Mouse (Mus musculus): Measurements from ENCODE around the gene Galnt7.

Gene Galnt7

DNA sequence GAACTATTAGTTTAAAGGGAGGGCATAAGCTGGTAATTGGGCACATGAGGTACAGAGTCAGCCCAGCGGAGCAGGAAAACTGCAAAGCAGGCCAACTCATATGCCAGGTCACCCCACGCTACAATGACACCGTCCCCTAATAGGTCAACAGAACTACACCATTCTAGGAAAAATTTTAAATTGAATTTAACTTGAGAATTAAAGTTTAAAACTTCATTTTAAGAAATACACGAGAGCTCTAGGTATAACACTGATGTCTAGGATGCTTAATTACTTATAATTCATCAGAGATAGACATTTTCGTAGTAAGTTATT lies 67.7 kb downstream of the Galnt7 start:
- no peak for DNase-seq (ENCODE audit: low spot score)

DNA sequence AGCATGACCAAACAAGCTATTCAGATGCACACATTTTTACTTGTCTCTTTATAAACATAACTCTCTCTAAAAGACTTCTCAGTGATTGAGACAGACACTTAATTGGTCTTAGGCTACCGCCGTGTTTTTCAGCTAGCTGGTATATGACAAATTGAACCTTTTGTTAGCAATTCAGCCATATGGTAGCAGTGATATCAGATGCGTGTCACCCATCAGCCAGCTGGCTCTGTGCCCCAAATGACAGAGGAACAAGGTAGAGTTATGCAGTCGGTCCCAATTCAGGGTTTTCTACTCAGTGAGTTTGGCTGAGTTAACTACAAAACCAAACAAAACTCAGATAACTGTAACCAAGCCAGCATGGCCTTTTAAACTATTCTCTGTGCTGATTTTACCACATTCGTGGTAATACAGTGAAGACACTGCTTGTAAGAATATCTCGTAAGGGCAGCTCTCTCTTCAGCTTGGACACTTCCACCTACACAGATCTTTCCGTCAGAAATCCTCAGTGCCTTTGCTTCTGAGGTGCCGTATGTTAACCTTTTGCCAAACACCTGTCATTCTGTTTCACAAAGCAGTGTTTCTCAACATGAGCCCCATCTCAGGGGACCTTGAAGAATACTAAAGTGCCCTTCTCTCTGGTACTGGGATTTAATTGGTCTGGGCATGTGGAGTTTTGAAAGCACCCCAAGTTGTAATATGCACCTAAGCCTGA lies 68.3 kb downstream of the Galnt7 start:
- no peak for DNase-seq (ENCODE audit: low spot score)

DNA sequence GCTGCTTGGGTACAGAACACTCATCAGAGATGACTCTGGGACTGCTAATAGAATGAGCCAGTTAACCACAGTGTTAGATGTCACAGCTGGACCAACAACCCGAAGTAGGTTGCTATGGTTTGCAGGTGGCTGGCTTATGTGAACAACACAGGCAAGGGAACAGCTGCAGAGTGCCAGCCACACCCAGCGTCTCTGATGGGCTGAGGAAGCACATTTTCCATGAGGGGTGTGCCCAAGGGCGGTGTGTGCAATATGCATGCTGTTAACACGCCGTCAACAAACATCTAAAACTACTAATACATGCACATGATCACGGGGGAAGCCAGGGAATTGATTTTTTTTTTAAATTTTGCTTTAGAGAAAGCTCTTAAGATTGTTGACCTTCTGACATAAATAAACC lies 73.0 kb downstream of the Galnt7 start:
- DNase-seq (ENCODE audit: low spot score), result no peak

DNA sequence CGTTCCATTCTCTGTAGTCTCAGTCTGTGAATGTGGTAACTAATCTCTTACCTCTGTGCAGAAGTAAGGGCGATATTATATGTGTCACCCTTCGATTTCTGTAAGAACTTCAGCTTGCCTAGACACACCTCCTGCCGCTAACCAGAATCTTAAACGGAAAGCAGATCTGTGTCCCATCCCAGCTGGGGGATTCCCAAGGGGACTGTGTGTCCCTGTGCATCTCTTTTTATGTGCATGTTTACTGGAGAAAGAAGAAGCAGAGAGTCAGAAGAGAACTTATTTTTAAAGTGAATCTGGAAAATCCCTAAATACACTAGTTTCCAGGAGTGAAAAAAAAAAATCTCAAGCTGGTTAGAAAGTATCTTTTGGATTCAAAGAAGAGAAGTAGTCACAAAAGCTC lies 75.5 kb downstream of the Galnt7 start:
- DNase-seq (ENCODE audit: low spot score), result no peak

DNA sequence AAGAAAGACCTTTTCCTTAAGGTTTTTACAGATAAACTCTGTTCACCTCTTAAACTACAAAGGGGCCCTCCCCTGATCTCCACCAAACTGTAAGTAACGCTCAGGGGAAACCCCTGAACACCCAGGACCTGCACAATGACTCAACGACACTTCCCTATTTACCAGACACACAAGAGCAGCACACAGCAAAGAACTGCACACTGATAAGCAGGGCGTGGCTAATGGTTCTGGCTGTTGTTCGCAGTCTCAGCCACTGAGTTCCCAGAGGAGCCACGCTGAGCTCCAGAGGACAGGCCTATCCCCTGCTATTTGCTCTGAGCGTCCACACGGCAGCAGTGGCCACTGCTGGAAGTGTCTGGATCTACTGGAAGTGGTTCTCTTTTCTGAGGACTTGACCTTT lies 76.6 kb downstream of the Galnt7 start:
- DNase-seq (ENCODE audit: low spot score), result no peak

DNA sequence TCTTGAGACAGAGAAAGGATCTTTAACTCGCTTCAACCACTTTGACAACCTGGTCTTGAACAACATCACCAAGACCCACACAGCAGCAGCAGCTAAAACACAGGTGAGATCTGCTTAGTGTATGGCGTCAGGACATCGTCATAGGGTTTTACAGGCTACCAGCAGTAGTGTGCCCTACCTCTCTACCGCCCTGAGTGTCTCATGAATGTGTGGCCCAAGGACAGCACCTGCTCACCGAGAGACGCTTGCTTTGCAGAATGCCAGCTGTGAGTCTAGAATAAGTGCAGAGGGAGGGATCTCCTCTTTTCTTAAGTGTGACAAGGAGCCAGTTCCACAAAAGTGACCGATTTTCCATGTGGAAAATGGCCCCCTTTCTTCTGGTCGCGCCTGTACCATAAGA lies 77.5 kb downstream of the Galnt7 start:
- DNase-seq (ENCODE audit: low spot score), result no peak

DNA sequence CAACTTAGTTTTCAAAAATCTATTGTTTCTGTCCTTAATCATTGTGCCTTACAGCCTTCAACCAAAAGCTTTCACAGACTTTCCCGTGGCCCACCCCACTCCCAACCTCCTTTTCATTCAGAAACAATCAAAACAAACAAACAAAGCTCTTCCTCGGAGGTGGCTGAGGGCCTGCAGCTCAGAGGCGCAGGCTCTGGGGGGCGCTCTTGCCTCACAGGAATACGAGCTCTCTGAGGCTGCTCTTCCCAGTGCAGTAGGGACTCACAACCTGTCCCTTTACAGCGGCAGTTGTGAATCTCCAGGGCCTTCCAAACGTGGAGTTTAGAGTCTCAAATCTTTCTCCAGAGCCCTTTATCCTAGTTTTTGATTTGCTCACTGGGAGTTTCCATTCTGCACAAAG lies 78.4 kb downstream of the Galnt7 start:
- DNase-seq (ENCODE audit: low spot score), result no peak

DNA sequence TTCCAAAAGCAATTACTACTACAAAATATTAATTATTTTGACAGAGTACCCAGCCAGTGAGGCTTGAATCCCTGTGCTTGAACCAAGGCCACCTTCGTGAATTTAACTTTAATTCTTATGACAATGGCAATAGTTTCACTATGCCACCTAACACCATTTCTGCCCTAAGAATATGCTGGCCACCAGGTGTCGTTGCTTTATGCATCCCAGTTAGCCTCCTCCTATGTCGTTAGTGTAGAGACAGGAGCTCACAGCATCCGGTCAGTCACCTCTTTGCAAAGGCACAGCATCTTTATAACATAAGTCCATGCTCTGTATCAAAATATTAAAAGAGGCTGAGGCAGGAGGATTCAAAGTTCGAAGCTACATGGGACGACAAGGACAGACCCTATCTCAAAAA lies 79.0 kb downstream of the Galnt7 start:
- no peak for DNase-seq (ENCODE audit: low spot score)

DNA sequence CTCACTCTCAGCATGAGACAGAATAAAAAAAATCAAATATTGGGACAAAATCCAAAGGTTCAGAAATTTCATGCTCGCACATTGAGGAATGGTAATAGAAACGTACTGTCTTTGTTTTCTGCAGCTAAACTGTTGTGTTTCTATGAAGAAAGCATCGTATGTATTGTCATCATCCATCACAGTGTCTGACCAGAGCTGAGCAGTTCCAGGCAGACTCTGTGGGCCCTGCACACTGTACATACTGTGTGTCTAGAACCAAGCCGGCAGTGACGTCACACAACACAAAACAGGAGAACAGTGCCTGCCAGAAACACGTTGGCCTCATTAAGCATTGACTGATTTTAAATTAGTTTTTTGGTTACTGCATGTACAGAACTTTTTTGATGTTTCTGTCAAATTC lies 82.9 kb downstream of the Galnt7 start:
- DNase-seq (ENCODE audit: low spot score), result no peak

DNA sequence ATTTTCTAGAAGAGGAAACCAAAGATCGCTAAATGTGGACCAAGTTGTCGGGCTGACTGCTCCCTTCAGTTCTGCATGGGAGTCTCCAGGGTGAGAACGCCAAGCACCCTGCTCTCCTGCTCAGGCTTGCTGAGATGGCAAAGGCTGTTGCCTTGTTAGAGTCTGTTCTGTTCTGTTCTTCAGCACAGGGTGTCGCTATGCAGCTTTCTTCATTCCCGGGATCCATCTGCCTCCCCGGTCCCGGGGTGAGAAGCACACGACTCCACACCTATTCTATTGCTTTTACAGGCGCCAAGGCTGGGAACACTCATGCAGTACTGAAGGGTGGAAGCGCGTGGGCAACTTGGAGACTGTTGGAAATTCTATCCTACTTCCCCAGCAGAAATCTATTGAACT lies 83.4 kb downstream of the Galnt7 start:
- no peak for DNase-seq (ENCODE audit: low spot score)

DNA sequence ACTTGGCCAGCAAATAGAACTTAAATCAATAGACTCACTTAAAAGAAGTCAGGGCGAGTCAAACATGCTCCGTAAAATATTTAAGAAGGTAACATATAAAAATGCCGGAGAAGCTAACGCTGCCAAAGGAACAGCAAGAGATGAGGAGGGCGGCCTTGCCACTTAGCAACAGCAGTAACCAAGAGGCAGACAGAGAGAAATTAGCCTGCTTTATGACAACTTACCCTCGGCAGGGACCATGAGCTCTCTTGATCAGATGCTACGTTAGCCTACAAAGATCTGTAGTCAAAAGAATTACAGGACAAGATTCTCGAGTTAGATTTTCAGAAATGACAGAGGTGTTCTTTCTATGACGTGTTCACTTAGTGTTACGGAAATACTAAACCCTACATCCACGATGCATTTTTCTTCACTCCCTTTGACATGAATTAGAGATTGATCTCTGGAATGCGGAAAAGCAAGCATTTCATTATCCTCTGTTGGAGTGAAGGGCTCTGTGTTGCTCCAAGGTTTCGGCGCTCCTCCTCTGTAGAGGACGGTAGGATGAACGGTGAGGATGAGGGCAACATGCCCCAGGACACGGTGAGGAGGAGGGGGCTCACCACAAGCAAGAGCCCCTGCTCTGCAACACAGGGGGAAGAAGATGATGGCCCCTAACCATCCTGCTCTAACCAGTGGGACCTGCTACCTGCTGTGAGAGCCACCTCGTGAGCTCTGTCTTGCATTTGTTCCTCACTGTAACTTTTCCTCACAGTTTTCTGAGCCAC lies 84.0 kb downstream of the Galnt7 start:
- DNase-seq (ENCODE audit: low spot score), result no peak

DNA sequence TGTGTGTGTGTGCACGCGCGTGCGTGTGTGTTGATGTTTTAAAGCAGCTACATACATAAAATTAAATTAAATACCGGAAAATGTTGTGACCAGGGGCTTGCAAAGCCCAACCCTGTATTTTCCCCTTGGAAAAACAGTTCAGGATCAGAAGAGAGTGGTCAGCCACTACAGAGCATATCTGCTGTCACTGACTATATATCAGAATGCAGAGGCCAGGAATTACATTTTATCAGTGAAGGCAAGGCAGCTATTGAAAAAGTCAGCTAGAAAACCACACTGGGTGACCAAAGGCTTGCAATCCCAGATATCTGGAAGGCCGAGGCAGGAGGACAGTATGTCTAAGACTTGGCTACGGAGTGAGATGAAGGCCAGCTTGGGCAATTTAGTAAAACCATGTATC lies 84.8 kb downstream of the Galnt7 start:
- no peak for DNase-seq (ENCODE audit: low spot score)

DNA sequence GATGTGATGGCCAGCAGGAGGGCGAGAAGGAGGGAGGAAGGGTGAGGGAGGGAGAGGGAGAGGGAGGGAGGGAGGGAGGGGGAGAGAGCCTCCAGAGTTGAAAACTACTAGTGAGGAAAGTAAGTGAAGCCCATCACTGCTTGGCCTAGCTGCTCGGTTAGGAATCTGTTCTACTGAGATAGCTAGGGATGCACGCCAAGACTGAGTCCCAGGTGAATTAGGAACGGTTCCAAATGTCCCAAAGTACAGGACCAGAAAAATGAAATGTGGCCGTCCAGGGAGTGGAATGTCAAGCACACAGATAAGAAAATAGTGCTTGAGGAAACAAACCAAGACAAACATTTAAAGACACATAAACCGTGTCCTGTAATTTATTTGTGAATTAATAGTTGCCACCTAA lies 87.8 kb downstream of the Galnt7 start:
- DNase-seq (ENCODE audit: low spot score), result no peak

DNA sequence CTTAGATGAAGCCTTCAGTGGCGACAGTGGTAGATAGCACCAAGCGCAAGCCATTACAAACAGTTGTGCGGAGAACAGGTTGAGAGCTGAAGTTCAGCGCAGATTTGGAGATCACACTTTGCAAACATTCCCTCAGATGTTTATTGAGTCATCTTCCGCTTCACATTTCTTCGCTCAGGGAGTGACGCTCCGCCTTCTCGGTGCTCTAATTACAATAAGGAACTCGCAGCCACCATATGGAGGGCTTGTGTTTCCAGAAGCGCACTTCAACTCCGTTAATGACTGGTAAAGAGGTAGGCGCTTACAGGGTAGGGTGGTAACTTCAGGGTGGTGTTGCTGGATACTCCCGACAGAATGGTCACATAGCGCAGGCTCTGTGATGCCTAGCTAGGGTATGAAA lies 89.1 kb downstream of the Galnt7 start:
- DNase-seq (ENCODE audit: low spot score), result no peak

DNA sequence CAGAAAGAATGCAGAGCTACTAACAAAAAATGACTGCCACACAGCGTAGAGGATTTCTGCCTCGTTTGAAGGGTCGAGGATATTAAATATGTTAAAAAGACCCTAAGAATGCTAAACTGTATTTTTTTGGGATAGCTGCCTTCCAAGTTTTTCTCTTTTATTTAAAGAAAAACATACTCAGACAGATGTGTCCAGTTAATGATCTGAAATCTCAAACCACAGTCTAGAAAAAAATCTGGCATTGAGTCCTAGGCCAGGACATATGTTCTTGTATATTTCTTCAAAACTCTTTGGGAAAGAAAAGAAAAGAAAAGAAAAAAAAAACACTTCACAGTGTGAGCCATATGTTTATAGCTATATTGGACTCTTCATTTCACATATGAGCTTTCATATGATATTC lies 90.1 kb downstream of the Galnt7 start:
- no peak for DNase-seq (ENCODE audit: low spot score)

DNA sequence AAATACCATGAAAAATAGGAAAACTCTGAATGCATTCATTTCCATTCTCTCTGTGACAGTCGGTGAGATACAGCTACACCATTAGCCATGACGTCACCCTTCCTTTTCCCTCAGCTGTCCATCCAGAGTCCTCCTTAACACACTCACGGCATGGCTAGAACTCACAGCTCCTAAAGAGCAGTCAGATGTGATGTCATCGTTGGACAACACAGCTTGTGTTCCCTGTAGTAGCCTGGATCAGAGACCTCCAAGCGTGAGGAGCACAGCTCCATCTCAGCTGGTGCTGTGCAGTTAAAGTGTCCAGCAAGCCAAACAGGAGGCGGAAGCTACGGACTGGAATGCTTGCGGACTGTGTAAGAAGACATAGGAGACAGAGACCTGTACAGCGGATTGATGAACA lies 91.9 kb downstream of the Galnt7 start:
- DNase-seq (ENCODE audit: low spot score), result no peak

DNA sequence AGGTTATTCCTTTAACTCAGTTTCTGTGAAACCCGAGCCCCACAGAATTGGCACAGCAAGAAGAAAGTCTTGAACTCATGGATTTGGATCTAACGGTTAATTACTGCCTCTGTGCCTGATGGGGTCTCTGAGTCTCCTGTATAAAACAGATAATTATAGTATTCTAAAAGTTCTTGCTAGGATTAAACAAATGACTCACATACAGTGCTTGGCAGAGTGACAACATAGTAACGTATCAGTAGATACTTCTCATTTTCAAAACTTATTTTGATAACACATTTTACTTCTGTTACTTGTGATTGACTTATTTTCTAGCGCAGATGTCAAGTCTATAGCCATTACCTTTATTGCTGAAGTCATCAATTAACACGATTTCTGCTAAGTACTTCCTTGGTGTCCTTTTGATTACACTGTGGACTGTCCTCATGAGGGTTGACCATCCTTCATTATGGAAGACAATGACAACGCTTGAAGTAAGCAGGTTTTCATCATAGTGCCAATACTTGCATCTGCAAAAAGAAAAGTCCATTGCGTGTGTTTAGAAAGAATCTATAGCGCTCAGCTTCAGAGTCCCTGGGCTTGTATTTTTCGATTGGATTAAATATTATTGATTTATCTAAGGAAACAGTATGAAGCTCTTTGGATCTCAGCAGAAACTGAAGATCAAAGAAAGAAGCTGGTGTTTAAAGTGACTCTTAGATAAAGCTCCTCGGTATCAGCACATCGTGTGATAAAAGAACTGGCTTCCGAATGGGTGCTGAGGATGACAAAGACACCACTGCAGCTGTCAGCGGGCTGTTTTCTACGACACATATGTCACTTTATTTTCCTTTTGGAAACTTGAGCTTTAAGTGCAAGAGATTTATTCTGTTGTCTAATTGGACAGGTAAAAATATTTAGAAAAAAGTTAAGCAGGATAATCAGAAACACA lies 100.5 kb downstream of the Galnt7 start:
- DNase-seq (ENCODE audit: low spot score), result no peak

DNA sequence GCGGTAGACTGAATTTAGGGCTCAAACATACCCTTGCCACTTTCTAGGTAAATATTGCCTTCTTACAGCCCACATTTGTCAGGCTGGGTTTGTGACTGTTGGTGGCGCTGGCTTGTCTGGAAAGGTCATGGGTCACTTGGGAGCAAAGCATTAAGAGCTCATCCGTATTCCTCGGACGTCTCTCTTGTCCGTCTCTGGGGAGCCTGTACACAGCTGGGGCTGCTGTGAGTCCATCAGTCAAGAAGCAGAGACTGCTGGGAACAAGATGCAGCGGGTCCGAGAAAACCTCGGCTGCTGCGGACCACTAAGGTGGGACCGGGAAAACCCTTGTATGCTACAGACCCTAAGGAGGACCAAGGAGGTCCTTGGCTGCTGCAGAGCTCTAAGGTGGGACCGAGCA lies 105.3 kb downstream of the Galnt7 start:
- DNase-seq (ENCODE audit: low spot score), result no peak

DNA sequence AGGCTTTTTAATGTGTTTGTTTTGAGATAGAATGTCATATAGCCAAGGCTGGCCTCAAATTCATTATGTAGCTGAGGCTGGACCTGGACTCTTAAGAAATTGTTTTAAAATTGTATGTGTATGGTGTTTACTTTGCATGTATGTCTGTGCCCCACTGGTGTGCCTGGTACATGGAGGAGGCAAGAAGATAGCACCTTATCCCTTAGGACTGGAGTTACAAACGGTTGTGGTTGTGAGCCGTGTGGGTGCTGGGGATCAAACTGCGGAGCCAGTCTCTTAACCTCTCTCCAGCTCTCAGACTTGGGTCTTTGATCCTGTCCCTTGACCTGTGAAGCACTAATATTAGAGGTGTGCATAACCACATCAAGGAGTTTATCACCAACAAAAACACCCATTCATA lies 106.0 kb downstream of the Galnt7 start:
- DNase-seq (ENCODE audit: low spot score), result no peak

DNA sequence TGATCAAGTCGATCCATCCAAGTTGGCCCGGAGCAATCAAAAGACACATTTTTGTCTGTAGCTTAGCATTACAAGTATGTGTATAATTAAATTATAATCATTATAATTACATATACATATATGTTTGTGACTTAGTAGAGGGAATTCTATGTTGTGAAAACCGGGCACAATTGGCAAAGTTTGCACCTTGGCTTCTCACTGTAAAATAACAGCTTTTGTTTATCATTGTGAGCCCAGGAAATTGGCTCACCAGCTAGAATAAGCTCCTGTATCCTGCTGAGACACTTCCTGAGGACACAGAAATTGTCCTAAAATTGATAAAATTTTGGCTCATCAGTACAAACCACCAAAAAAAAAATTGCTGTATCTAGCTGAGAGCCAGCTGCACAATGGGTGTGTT lies 106.4 kb downstream of the Galnt7 start:
- DNase-seq (ENCODE audit: low spot score), result no peak

DNA sequence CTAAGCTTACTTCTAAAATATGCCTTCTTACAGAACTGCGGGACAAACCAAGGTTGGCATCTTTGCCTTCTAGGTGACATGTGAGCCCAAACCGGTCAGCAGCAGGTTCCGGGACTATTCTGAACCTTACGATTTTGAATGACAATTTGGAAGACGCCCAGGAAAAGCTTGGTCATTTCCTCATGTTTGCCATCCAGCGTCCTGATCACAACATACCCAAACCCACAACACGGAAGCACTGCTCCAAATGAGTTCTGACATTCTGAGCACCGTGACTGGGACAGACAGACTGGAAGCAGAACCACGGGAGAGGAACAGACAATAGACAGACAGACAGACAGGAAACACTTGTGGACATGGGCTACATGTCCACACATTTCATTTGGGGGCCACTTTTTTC lies 111.4 kb downstream of the Galnt7 start:
- DNase-seq (ENCODE audit: low spot score), result no peak

DNA sequence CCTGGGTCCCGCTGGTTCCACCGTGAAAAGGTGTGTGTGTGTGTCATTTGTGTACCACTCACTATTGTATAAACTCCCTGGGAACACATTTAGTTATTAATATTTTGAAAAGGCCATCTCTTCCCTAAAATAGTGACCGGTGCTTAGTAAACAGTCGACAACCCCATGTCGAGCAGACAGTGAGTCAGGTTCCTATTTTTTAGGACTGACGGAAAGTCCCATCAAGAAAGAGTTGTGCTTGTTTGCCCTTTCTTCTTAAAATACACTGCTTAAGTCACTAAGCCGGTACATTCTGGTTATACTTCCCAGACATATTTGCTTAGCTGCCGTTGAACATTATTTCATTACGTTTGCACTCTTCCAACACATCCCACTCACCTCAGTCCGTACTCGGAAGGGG lies 111.9 kb downstream of the Galnt7 start:
- DNase-seq (ENCODE audit: low spot score), result no peak
